Mouse (Mus musculus) embryonic fibroblast, embryonic 13.5 days (primary cell): ENCODE results near the gene Cldn3.

Experiments used
- CTCF ChIP-seq: IDR thresholded peaks from 2 replicates; pipeline ENCODE4 v1.5.1; 2011; ENCODE audit warnings: mild to moderate bottlenecking, control low read depth, low read length, moderate library complexity, borderline replicate concordance; ENCODE audit not compliant: insufficient read depth
- POLR2A ChIP-seq: IDR thresholded peaks from 2 replicates; pipeline ENCODE4 v1.6.1; 2011; ENCODE audit warnings: low read depth, mild to moderate bottlenecking, control low read depth, low read length, moderate library complexity

- TF ChIP-seq CTCF, result no peak
- TF ChIP-seq POLR2A, result no peak
Observed at GRCm38 (mm10) chr5:134941472-134942209, 44.4 kb upstream of the Cldn3 start.
